Mouse (Mus musculus) spleen, adult 2 months (tissue): ENCODE results near the gene Tsc1. TPM values are rescaled to one million over a fixed set of nuclear protein-coding genes. Genes with fewer than 3 reads are reported as not detected.
A peak's percentile ranks its signal among the peaks of the same experiment; 100 is the strongest.

Source experiments
- DNase-seq, 2 experiments: peaks; one replicate each; pipeline versions ENCODE4 v3.0.0 to v3.0.0-alpha.2; 2012 to 2021; ENCODE audit warnings: low spot score in 2 of 2, low read depth in 1 of 2
- H3K27ac ChIP-seq: fragments of 200-500 bp; 2 replicates; pipeline ENCODE4 v1.5.1; 2012; ENCODE audit warnings: low read length, inconsistent platforms; ENCODE audit not compliant: insufficient read depth
- H3K27me3 ChIP-seq: fragments of 200-500 bp; 2 replicates; pipeline ENCODE4 v1.6.1; 2012; ENCODE audit warnings: mild to moderate bottlenecking, moderate library complexity, low read length, inconsistent platforms; ENCODE audit not compliant: control insufficient read depth, insufficient read depth
- H3K36me3 ChIP-seq: fragments of 200-500 bp; 2 replicates; pipeline ENCODE4 v1.6.1; 2012; ENCODE audit warnings: mild to moderate bottlenecking, low read length, inconsistent platforms; ENCODE audit not compliant: control insufficient read depth, insufficient read depth
- H3K4me1 ChIP-seq: fragments of 200-500 bp; 2 replicates; pipeline ENCODE4 v1.6.1; 2011; ENCODE audit warnings: inconsistent platforms; ENCODE audit not compliant: control insufficient read depth, insufficient read depth, insufficient read length
- H3K4me3 ChIP-seq: fragments of 200-500 bp; 2 replicates; pipeline ENCODE4 v1.5.1; 2011; ENCODE audit warnings: mild to moderate bottlenecking, inconsistent platforms; ENCODE audit not compliant: insufficient read depth, insufficient read length; ENCODE audit errors: extremely low read depth
- CTCF ChIP-seq: fragments of 200-500 bp; IDR thresholded peaks from 2 replicates; pipeline ENCODE4 v1.5.1; 2011; ENCODE audit warnings: mild to moderate bottlenecking, inconsistent platforms; ENCODE audit not compliant: insufficient read depth, insufficient read length, insufficient replicate concordance; ENCODE audit errors: extremely low read depth
- POLR2A ChIP-seq: fragments of 200-500 bp; IDR thresholded peaks from 2 replicates; pipeline ENCODE4 v1.6.1; 2011; ENCODE audit warnings: low read depth, low read length, inconsistent platforms
- WGBS: fragments of 180-500 bp; shearing (Covaris S2); methylation state at CpG from one replicate; pipeline ENCODE4 v1.1.7; 2018; 5-methylcytosine and 5-hydroxymethylcytosine counted together
- polyA plus RNA-seq: library from polyadenylated mRNA; depleted of rRNA; stranded (reverse); fragments of >200 nt; gene quantifications from 2 replicates; pipeline ENCODE4 v1.2.3, GENCODE M21; 2012

Gene Tsc1
- polyA plus RNA-seq, 1 experiment: 12.1 TPM

- TF ChIP-seq CTCF (no peak), POLR2A (no peak)
- no peaks in the 10 kb centered on the region for H3K36me3 ChIP-seq
- peaks cover 10% of the 10 kb centered on the region for H3K4me1 ChIP-seq
- H3K27ac ChIP-seq: no peak overlapping the region
- WGBS: 77% methylated on average over 10 of the region's 10 CpGs
- no peak overlapping the region for H3K4me3 ChIP-seq
- no peak for DNase-seq
- no peaks in the 10 kb centered on the region for H3K27me3 ChIP-seq
These were observed 33.5 kb upstream of the Tsc1 start for GRCm38 (mm10) chr2:28607341-28608165.

- Histone ChIP-seq H3K27me3 (no peaks in the 10 kb centered on the region), H3K4me3 (no peak overlapping the region), H3K36me3 (no peaks in the 10 kb centered on the region), H3K4me1 (peaks cover 10% of the 10 kb centered on the region), H3K27ac (no peak overlapping the region)
- WGBS: 92% methylated on average over 10 of the region's 10 CpGs
- no peak for DNase-seq
- TF ChIP-seq POLR2A (no peak), CTCF (no peak)
These were observed 31.2 kb upstream of the Tsc1 start for GRCm38 (mm10) chr2:28609851-28610250.

GRCm38 (mm10) chr2:28610716-28611406 lies 30.2 kb upstream of the Tsc1 start:
- 95% methylated on average over 12 of the region's 12 CpGs for WGBS
- H3K4me1 ChIP-seq: peaks cover 9% of the 10 kb centered on the region

GRCm38 (mm10) chr2:28611407-28611787 lies 29.6 kb upstream of the Tsc1 start:
- Histone ChIP-seq H3K4me3 (no peak overlapping the region), H3K27me3 (no peaks in the 10 kb centered on the region), H3K27ac (no peak overlapping the region), H3K36me3 (no peaks in the 10 kb centered on the region), H3K4me1 (peaks cover 3% of the 10 kb centered on the region; the same call in 1 of the 2 replicates)
- WGBS: 91% methylated on average over 17 of the region's 17 CpGs
- DNase-seq: no peak
- TF ChIP-seq POLR2A: no peak
- no peak for TF ChIP-seq CTCF

More at GRCm38 (mm10) chr2:28610716-28611406, 30.2 kb upstream of the Tsc1 start:
- DNase-seq: no peak
- Histone ChIP-seq H3K4me3 (no peak overlapping the region), H3K36me3 (no peaks in the 10 kb centered on the region), H3K27me3 (no peaks in the 10 kb centered on the region), H3K27ac (no peak overlapping the region)
- TF ChIP-seq CTCF: no peak
- no peak for TF ChIP-seq POLR2A

GRCm38 (mm10) chr2:28612436-28613063 lies 28.5 kb upstream of the Tsc1 start:
- no peak overlapping the region for H3K4me3 ChIP-seq
- no peak for DNase-seq
- H3K27me3 ChIP-seq: no peaks in the 10 kb centered on the region
- TF ChIP-seq POLR2A (no peak), CTCF (no peak)
- H3K27ac ChIP-seq: no peak overlapping the region
- WGBS: 94% methylated on average over 10 of the region's 10 CpGs
- no peaks in the 10 kb centered on the region for H3K36me3 ChIP-seq
- H3K4me1 ChIP-seq: no peaks in the 10 kb centered on the region; the same call in 1 of the 2 replicates

GRCm38 (mm10) chr2:28613599-28613998 lies 27.4 kb upstream of the Tsc1 start:
- H3K36me3 ChIP-seq: no peaks in the 10 kb centered on the region
- no peak overlapping the region for H3K4me3 ChIP-seq
- no peak for DNase-seq
- H3K4me1 ChIP-seq: no peaks in the 10 kb centered on the region; the same call in 1 of the 2 replicates
- no peaks in the 10 kb centered on the region for H3K27me3 ChIP-seq
- no peak overlapping the region for H3K27ac ChIP-seq
- TF ChIP-seq POLR2A (no peak), CTCF (no peak)
- WGBS: 96% methylated on average over 10 of the region's 10 CpGs

- Histone ChIP-seq H3K27ac (no peak overlapping the region), H3K36me3 (no peaks in the 10 kb centered on the region), H3K4me3 (no peak overlapping the region), H3K4me1 (peaks cover 6% of the 10 kb centered on the region; the same call in 1 of the 2 replicates), H3K27me3 (no peaks in the 10 kb centered on the region)
- no peak for DNase-seq
- WGBS: 62% methylated on average over 5 of the region's 5 CpGs
- TF ChIP-seq CTCF: peak; percentile 20; the same call in 1 of the 2 replicates
- TF ChIP-seq POLR2A: no peak
These were observed 24.7 kb upstream of the Tsc1 start for GRCm38 (mm10) chr2:28616358-28616757.
